Mouse (Mus musculus) stomach, postnatal 0 days (tissue): ENCODE measurements around the gene Usp30. TPM values are rescaled to one million over a fixed set of nuclear protein-coding genes. Genes with fewer than 3 reads are reported as not detected.

ENCODE experiments used
- ATAC-seq: fragments of 200-750 bp; cut with Nextera tagmentation; 2 replicates; pipeline ENCODE4 v1.8.0; 2017; ENCODE audit not compliant: low FRiP score, low TSS enrichment
- DNase-seq: peaks from one replicate; pipeline ENCODE4 v3.0.0-alpha.2; 2016; ENCODE audit warnings: low spot score
- H3K27ac ChIP-seq: fragments of 300-500 bp; sonication (generic); replicated peaks from 2 replicates; pipeline ENCODE4 v1.5.1; 2014; ENCODE audit warnings: mild to moderate bottlenecking, control low read depth
- H3K27me3 ChIP-seq: fragments of 300-500 bp; sonication (generic); 2 replicates; pipeline ENCODE4 v1.6.1; 2014; ENCODE audit warnings: low read length; ENCODE audit not compliant: control insufficient read depth, insufficient read depth
- H3K36me3 ChIP-seq: fragments of 300-500 bp; sonication (generic); 2 replicates; pipeline ENCODE4 v1.6.1; 2014; ENCODE audit warnings: low read length, mixed read lengths; ENCODE audit not compliant: control insufficient read depth, insufficient read depth
- H3K4me1 ChIP-seq: fragments of 300-500 bp; sonication (generic); replicated peaks from 2 replicates; pipeline ENCODE4 v1.6.1; 2014; ENCODE audit warnings: antibody characterized with exemption; ENCODE audit not compliant: control insufficient read depth, insufficient read depth
- H3K4me2 ChIP-seq: fragments of 300-500 bp; sonication (generic); replicated peaks from 2 replicates; pipeline ENCODE4 v1.6.1; 2014; ENCODE audit warnings: low read depth, mild to moderate bottlenecking, control low read depth, moderate library complexity
- H3K4me3 ChIP-seq: fragments of 300-500 bp; sonication (generic); 2 replicates; pipeline ENCODE4 v1.5.1; 2014; ENCODE audit warnings: low read depth, low read length, control low read depth
- H3K9ac ChIP-seq: fragments of 300-500 bp; sonication (generic); 2 replicates; pipeline ENCODE4 v1.6.1; 2014; ENCODE audit warnings: mild to moderate bottlenecking, low read length, control low read depth, mixed read lengths
- H3K9me3 ChIP-seq: fragments of 300-500 bp; sonication (generic); 2 replicates; pipeline ENCODE4 v1.6.1; 2016; ENCODE audit warnings: low read length; ENCODE audit not compliant: control insufficient read depth
- CTCF ChIP-seq: IDR thresholded peaks from 2 replicates; pipeline ENCODE4 v1.5.1; 2016; ENCODE audit warnings: antibody characterized with exemption, low read depth, mild to moderate bottlenecking, moderate library complexity
- EP300 ChIP-seq: optimal IDR thresholded peaks from 2 replicates; pipeline ENCODE3; 2016; ENCODE audit warnings: antibody characterized with exemption
- WGBS: fragments of 180-500 bp; shearing (Covaris S2); extraction: QIAGEN DNeasy Blood & Tissue Kit; methylation state at CpG from one replicate; pipeline ENCODE4 v1.1.7; 2014; 5-methylcytosine and 5-hydroxymethylcytosine counted together
- polyA plus RNA-seq: library from polyadenylated mRNA; unstranded; fragments of >200 nt; fragmentation: Nextera tagmentation; extraction: Ambion mirVana; gene quantifications from 2 replicates; pipeline ENCODE4 v1.2.1, GENCODE M21; 2015

Gene Usp30
- polyA plus RNA-seq, 1 experiment from 2014 or later, result 5.3 TPM

- WGBS, result 71% methylated on average over 9 of the region's 9 CpGs
- Histone ChIP-seq H3K4me3 (no peak overlapping the region), H3K9ac (no peak overlapping the region), H3K4me2 (no peak overlapping the region), H3K27ac (no peak overlapping the region), H3K27me3 (no peaks in the 10 kb centered on the region), H3K9me3 (no peaks in the 10 kb centered on the region), H3K36me3 (no peaks in the 10 kb centered on the region), H3K4me1 (no peaks in the 10 kb centered on the region)
- ATAC-seq (no peak), DNase-seq (no peak)
- TF ChIP-seq CTCF, result no peak
- no peak for TF ChIP-seq EP300
These were observed 2.7 kb downstream of the Usp30 start for GRCm38 (mm10) chr5:114067982-114068381.

GRCm38 (mm10) chr5:114070858-114071257, 5.6 kb downstream of the Usp30 start:
- Histone ChIP-seq H3K4me2 (no peak overlapping the region), H3K9ac (no peak overlapping the region), H3K27ac (no peak overlapping the region), H3K4me1 (no peaks in the 10 kb centered on the region), H3K4me3 (no peak overlapping the region), H3K27me3 (no peaks in the 10 kb centered on the region), H3K9me3 (no peaks in the 10 kb centered on the region), H3K36me3 (no peaks in the 10 kb centered on the region)
- TF ChIP-seq EP300 (no peak), CTCF (peak; percentile 17; the same call in 1 of the 2 replicates)
- no peak for DNase-seq
- 91% methylated on average over 4 of the region's 4 CpGs for WGBS
- no peak for ATAC-seq

GRCm38 (mm10) chr5:114072262-114072661, 7.0 kb downstream of the Usp30 start:
- Histone ChIP-seq H3K36me3 (no peaks in the 10 kb centered on the region), H3K4me1 (no peaks in the 10 kb centered on the region), H3K4me2 (no peak overlapping the region), H3K27ac (no peak overlapping the region), H3K9me3 (no peaks in the 10 kb centered on the region), H3K27me3 (no peaks in the 10 kb centered on the region), H3K4me3 (no peak overlapping the region), H3K9ac (no peak overlapping the region)
- 40% methylated on average over 2 of the region's 2 CpGs for WGBS
- no peak for TF ChIP-seq EP300
- TF ChIP-seq CTCF, result no peak
- no peak for ATAC-seq
- no peak for DNase-seq

GRCm38 (mm10) chr5:114077009-114077408, 11.7 kb downstream of the Usp30 start:
- Histone ChIP-seq H3K27ac (no peak overlapping the region), H3K4me2 (no peak overlapping the region), H3K4me1 (no peaks in the 10 kb centered on the region), H3K9me3 (no peaks in the 10 kb centered on the region), H3K9ac (no peak overlapping the region), H3K36me3 (no peaks in the 10 kb centered on the region), H3K4me3 (no peak overlapping the region), H3K27me3 (no peaks in the 10 kb centered on the region)
- no peak for TF ChIP-seq EP300
- TF ChIP-seq CTCF, result no peak
- no peak for DNase-seq
- 75% methylated on average over 8 of the region's 8 CpGs for WGBS
- no peak for ATAC-seq

GRCm38 (mm10) chr5:114085501-114085900, 20.2 kb downstream of the Usp30 start:
- H3K9ac ChIP-seq, result no peak overlapping the region
- H3K27me3 ChIP-seq, result no peaks in the 10 kb centered on the region
- no peak overlapping the region for H3K4me2 ChIP-seq
- TF ChIP-seq EP300 (no peak), CTCF (no peak)
- no peak overlapping the region for H3K27ac ChIP-seq
- ATAC-seq (no peak), DNase-seq (no peak)
- no peaks in the 10 kb centered on the region for H3K36me3 ChIP-seq
- H3K9me3 ChIP-seq, result no peaks in the 10 kb centered on the region
- no peak overlapping the region for H3K4me3 ChIP-seq
- no peaks in the 10 kb centered on the region for H3K4me1 ChIP-seq
- WGBS, result 75% methylated on average over 14 of the region's 14 CpGs

- 0 out of 2 replicates have a peak, but pooled peaks cover 2% of the 10 kb centered on the region for H3K4me1 ChIP-seq
- WGBS, result 66% methylated on average over 12 of the region's 12 CpGs
- no peak overlapping the region for H3K4me2 ChIP-seq
- H3K9me3 ChIP-seq, result no peaks in the 10 kb centered on the region
- ATAC-seq, result no peak
- H3K9ac ChIP-seq, result no peak overlapping the region
- no peak for DNase-seq
- no peak overlapping the region for H3K4me3 ChIP-seq
- no peak overlapping the region for H3K27ac ChIP-seq
- H3K27me3 ChIP-seq, result no peaks in the 10 kb centered on the region
- no peak for TF ChIP-seq CTCF
- H3K36me3 ChIP-seq, result no peaks in the 10 kb centered on the region
These were observed 22.7 kb downstream of the Usp30 start for GRCm38 (mm10) chr5:114087875-114088480.
